Mouse (Mus musculus): ENCODE results near the gene Rbsn. TPM values are rescaled to one million over a fixed set of nuclear protein-coding genes. Genes with fewer than 3 reads are reported as not detected.

Rbsn gene
- polyA plus RNA-seq, 2 experiments: 17.3 to 19.1 TPM

DNA sequence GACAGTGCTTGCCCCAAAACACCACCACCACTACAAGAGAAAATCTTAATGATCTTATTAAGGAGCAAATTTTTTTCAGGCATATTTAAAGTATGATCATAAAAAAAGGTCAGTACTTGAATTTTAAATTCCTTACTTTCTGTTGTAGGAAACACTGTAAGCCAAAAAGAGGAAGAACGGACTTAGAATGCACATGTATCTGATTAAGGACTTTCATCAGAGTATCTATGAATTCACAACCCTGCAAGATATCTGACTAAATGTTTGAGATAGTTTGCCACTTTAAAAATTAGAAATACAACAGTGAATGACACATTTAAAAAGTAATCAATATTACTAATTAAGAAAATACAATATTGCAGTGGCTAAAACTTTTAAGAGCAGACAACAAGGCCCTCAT is 38.3 kb downstream of the Rbsn start:
- Histone ChIP-seq H3K4me2 (replicated peaks; ENCODE audit: low read depth, low read length, severe bottlenecking) (no peak overlapping the region), H3K36me3 (ENCODE audit: control insufficient read depth, insufficient read depth, low read length) (peaks cover 52% of the 10 kb centered on the region), H3K9ac (ENCODE audit: low read depth, low read length, severe bottlenecking) (no peak overlapping the region), H3K9me3 (ENCODE audit: control insufficient read depth, low read length) (0 out of 2 replicates have a peak, but pooled peaks cover 5% of the 10 kb centered on the region), H3K27me3 (ENCODE audit: control insufficient read depth, insufficient read depth, low read length) (no peaks in the 10 kb centered on the region), H3K4me3 (replicated peaks; ENCODE audit: low read length) (no peak overlapping the region), H3K27ac (replicated peaks; ENCODE audit: low read depth, low read length) (no peak overlapping the region), H3K4me1 (ENCODE audit: control insufficient read depth, insufficient read depth, low read length) (no peaks in the 10 kb centered on the region)
- TF ChIP-seq POLR2A (IDR thresholded peaks at IDR 0.05; ENCODE audit: borderline replicate concordance, extremely low read depth, insufficient read depth, insufficient read length): no peak
- ATAC-seq (ENCODE audit: low FRiP score, low read depth): no peak
- WGBS: 86% methylated on average over 1 of the region's 1 CpGs
- no peak for DNase-seq (ENCODE audit: low spot score)

DNA sequence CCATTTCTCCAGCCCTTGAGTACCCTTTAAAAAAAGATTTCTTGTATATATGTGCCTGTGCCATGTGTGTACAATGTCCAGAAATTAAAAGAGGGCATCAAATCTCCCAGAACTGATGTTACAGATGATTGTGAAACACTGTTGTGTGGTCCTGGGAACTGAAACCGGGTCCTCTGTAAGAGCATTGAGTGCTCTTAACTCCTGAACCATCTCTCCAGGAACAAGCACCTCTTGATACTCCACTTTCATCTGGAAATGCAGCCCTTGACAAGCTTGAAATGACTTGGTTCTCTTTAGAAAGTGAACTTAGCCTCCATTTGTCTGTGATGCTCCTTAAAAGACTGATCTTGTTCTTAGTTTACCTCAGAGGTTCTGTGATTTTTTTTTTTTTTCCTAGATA is 52.0 kb downstream of the Rbsn start:
- WGBS: 100% methylated on average over 1 of the region's 1 CpGs
- DNase-seq (ENCODE audit: low spot score) (no peak), ATAC-seq (ENCODE audit: low FRiP score, low read depth) (no peak)
- no peak overlapping the region for H3K27ac ChIP-seq (replicated peaks; ENCODE audit: low read depth, low read length)
- H3K27me3 ChIP-seq (ENCODE audit: control insufficient read depth, insufficient read depth, low read length): no peaks in the 10 kb centered on the region
- no peaks in the 10 kb centered on the region for H3K4me1 ChIP-seq (ENCODE audit: control insufficient read depth, insufficient read depth, low read length)
- no peak overlapping the region for H3K9ac ChIP-seq (ENCODE audit: low read depth, low read length, severe bottlenecking)
- no peak overlapping the region for H3K4me3 ChIP-seq (replicated peaks; ENCODE audit: low read length)
- no peak for TF ChIP-seq POLR2A (IDR thresholded peaks at IDR 0.05; ENCODE audit: borderline replicate concordance, extremely low read depth, insufficient read depth, insufficient read length)
- no peaks in the 10 kb centered on the region for H3K9me3 ChIP-seq (ENCODE audit: control insufficient read depth, low read length)
- H3K36me3 ChIP-seq (ENCODE audit: control insufficient read depth, insufficient read depth, low read length): peaks cover 96% of the 10 kb centered on the region
- H3K4me2 ChIP-seq (replicated peaks; ENCODE audit: low read depth, low read length, severe bottlenecking): no peak overlapping the region

DNA sequence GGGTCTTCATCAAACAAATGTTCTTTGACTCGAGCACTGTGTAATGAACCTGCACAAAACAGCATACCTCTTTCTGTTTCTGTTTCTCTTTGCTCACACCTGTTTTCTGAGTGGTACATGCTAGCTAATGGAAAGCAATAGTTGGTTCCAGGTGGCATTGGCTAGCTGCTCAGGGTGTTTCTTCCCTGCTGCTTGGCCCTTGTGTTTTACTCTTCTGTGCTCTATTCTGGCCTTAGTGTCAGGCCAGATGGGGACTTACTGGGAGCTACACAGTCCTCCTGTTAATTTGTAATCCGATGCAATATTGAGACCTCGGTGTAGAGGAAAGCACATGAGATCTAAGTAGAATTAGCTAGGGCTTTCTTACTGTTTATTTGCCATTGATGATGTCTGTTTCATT is 55.9 kb downstream of the Rbsn start:
- no peaks in the 10 kb centered on the region for H3K27me3 ChIP-seq (ENCODE audit: control insufficient read depth, insufficient read depth, low read length)
- peaks cover 97% of the 10 kb centered on the region for H3K36me3 ChIP-seq (ENCODE audit: control insufficient read depth, insufficient read depth, low read length)
- ATAC-seq (ENCODE audit: low FRiP score, low read depth) (no peak), DNase-seq (ENCODE audit: low spot score) (no peak)
- no peak overlapping the region for H3K4me2 ChIP-seq (replicated peaks; ENCODE audit: low read depth, low read length, severe bottlenecking)
- no peak overlapping the region for H3K27ac ChIP-seq (replicated peaks; ENCODE audit: low read depth, low read length)
- 95% methylated on average over 3 of the region's 3 CpGs for WGBS
- H3K9ac ChIP-seq (ENCODE audit: low read depth, low read length, severe bottlenecking): no peak overlapping the region
- H3K9me3 ChIP-seq (ENCODE audit: control insufficient read depth, low read length): no peaks in the 10 kb centered on the region
- no peaks in the 10 kb centered on the region for H3K4me1 ChIP-seq (ENCODE audit: control insufficient read depth, insufficient read depth, low read length)
- no peak for TF ChIP-seq POLR2A (IDR thresholded peaks at IDR 0.05; ENCODE audit: borderline replicate concordance, extremely low read depth, insufficient read depth, insufficient read length)
- no peak overlapping the region for H3K4me3 ChIP-seq (replicated peaks; ENCODE audit: low read length)

DNA sequence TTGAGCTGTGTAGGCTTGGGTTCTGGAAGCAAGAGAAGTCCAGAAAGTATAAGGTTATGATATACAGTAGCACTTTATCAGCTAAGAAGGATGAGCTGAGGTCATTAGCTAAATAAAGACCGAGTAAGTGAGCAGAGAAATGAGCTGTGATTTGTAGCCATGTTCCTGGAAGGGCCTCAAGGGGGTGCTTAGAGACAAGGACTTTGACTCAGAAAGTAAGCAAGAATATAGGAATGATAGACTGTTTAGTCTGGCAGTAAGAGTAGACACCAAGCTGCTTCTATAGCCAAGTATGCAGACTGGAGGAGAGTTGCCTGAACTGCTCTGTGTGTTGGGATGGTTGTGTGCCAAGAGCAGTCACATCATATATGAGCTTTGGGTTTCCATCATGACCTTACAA is 61.0 kb downstream of the Rbsn start:
- Histone ChIP-seq H3K27me3 (ENCODE audit: control insufficient read depth, insufficient read depth, low read length) (no peaks in the 10 kb centered on the region), H3K36me3 (ENCODE audit: control insufficient read depth, insufficient read depth, low read length) (peaks cover 92% of the 10 kb centered on the region), H3K4me3 (replicated peaks; ENCODE audit: low read length) (no peak overlapping the region), H3K27ac (replicated peaks; ENCODE audit: low read depth, low read length) (no peak overlapping the region), H3K4me2 (replicated peaks; ENCODE audit: low read depth, low read length, severe bottlenecking) (no peak overlapping the region), H3K4me1 (ENCODE audit: control insufficient read depth, insufficient read depth, low read length) (no peaks in the 10 kb centered on the region), H3K9ac (ENCODE audit: low read depth, low read length, severe bottlenecking) (no peak overlapping the region), H3K9me3 (ENCODE audit: control insufficient read depth, low read length) (no peaks in the 10 kb centered on the region)
- WGBS: 71% methylated on average over 1 of the region's 1 CpGs
- TF ChIP-seq POLR2A (IDR thresholded peaks at IDR 0.05; ENCODE audit: borderline replicate concordance, extremely low read depth, insufficient read depth, insufficient read length): no peak
- ATAC-seq (ENCODE audit: low FRiP score, low read depth) (no peak), DNase-seq (ENCODE audit: low spot score) (no peak)

DNA sequence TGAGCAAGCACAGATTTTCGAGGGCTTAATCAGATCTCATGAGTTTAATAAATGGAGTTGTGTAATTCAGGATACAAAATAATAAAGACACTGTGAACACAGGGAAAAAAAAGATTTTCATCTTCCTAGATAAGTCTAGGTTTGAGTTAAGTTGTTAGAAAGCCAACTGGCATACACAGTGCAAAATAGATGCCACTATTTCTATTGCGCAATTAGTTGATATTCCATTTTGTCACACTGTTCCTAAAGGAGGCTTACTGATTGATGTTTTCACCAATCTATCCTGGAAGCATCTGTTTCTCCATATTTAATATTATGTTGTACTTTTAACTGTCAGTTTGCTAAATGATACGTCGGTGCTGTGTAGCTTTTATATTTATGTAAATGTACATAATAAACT is 68.8 kb downstream of the Rbsn start:
- H3K36me3 ChIP-seq (ENCODE audit: control insufficient read depth, insufficient read depth, low read length): peaks cover 35% of the 10 kb centered on the region
- no peak for ATAC-seq (ENCODE audit: low FRiP score, low read depth)

More for the DNA sequence above, 68.8 kb downstream of the Rbsn start:
- Histone ChIP-seq H3K27me3 (ENCODE audit: control insufficient read depth, insufficient read depth, low read length) (no peaks in the 10 kb centered on the region), H3K9ac (ENCODE audit: low read depth, low read length, severe bottlenecking) (no peak overlapping the region), H3K4me3 (replicated peaks; ENCODE audit: low read length) (no peak overlapping the region), H3K4me2 (replicated peaks; ENCODE audit: low read depth, low read length, severe bottlenecking) (no peak overlapping the region), H3K9me3 (ENCODE audit: control insufficient read depth, low read length) (no peaks in the 10 kb centered on the region), H3K27ac (replicated peaks; ENCODE audit: low read depth, low read length) (no peak overlapping the region), H3K4me1 (ENCODE audit: control insufficient read depth, insufficient read depth, low read length) (no peaks in the 10 kb centered on the region)
- no peak for TF ChIP-seq POLR2A (IDR thresholded peaks at IDR 0.05; ENCODE audit: borderline replicate concordance, extremely low read depth, insufficient read depth, insufficient read length)
- DNase-seq (ENCODE audit: low spot score): no peak
- 97% methylated on average over 4 of the region's 4 CpGs for WGBS

Other genes with a start within 250 kb of the Rbsn start
- 10.0 and 10.9 TPM in 2 replicates for gene Fgd5, start 236.0 kb downstream of the Rbsn start, polyA plus RNA-seq (2012; rRNA removed)
- 8.1 and 8.5 TPM in 2 replicates for gene Fgd5, start 236.0 kb downstream of the Rbsn start, polyA plus RNA-seq (2014; fragmentation: Nextera tagmentation; extraction: Ambion mirVana)
- gene Nr2c2, start 123.5 kb downstream of the Rbsn start, polyA plus RNA-seq (2012; rRNA removed): 23.1 and 26.1 TPM in 2 replicates
- gene Nr2c2, start 123.5 kb downstream of the Rbsn start, polyA plus RNA-seq (2014; fragmentation: Nextera tagmentation; extraction: Ambion mirVana): 27.1 and 35.3 TPM in 2 replicates
- 26.7 and 45.0 TPM in 2 replicates for gene Mrps25, start 30.9 kb downstream of the Rbsn start, polyA plus RNA-seq (2012; rRNA removed)
- gene Mrps25, start 30.9 kb downstream of the Rbsn start, polyA plus RNA-seq (2014; fragmentation: Nextera tagmentation; extraction: Ambion mirVana): 61.1 and 67.9 TPM in 2 replicates
- 0.18 and 0.28 TPM in 2 replicates for gene Trh, start 29.7 kb upstream of the Rbsn start, polyA plus RNA-seq (2012; rRNA removed)
- not detected in 2 replicates for gene Trh, start 29.7 kb upstream of the Rbsn start, polyA plus RNA-seq (2014; fragmentation: Nextera tagmentation; extraction: Ambion mirVana)